Mouse (Mus musculus) stomach, embryonic 16.5 days (tissue): Measurements from ENCODE around the gene Hkdc1. TPM values are rescaled to one million over a fixed set of nuclear protein-coding genes. Genes with fewer than 3 reads are reported as not detected.
"Not testable (repeated sequence)": the region's sequence is repeated elsewhere in the genome, so short reads cannot be mapped to it uniquely, and the experiment has no call there.

Experiments
- ATAC-seq: fragments of 200-750 bp; cut with Nextera tagmentation; 2 replicates; pipeline ENCODE4 v1.8.0; 2017; ENCODE audit warnings: moderate number of reproducible peaks, moderate TSS enrichment; ENCODE audit not compliant: insufficient read depth, low FRiP score
- H3K27ac ChIP-seq: fragments of 300-500 bp; sonication (generic); 2 replicates; pipeline ENCODE4 v1.5.1; 2014; ENCODE audit warnings: low read length
- H3K27me3 ChIP-seq: fragments of 300-500 bp; sonication (generic); 2 replicates; pipeline ENCODE4 v1.6.1; 2014; ENCODE audit warnings: low read length, control low read depth, mixed read lengths; ENCODE audit not compliant: control insufficient read depth, insufficient read depth
- H3K36me3 ChIP-seq: fragments of 300-500 bp; sonication (generic); 2 replicates; pipeline ENCODE4 v1.6.1; 2014; ENCODE audit warnings: low read length; ENCODE audit not compliant: control insufficient read depth, insufficient read depth
- H3K4me1 ChIP-seq: fragments of 300-500 bp; sonication (generic); 2 replicates; pipeline ENCODE4 v1.6.1; 2014; ENCODE audit warnings: low read length, control low read depth, mixed read lengths; ENCODE audit not compliant: control insufficient read depth, insufficient read depth
- H3K4me2 ChIP-seq: fragments of 300-500 bp; sonication (generic); 2 replicates; pipeline ENCODE4 v1.6.1; 2014; ENCODE audit warnings: low read depth, low read length, mixed read lengths
- H3K4me3 ChIP-seq: fragments of 300-500 bp; sonication (generic); replicated peaks from 2 replicates; pipeline ENCODE4 v1.5.1; 2014; ENCODE audit warnings: mild to moderate bottlenecking, low read length
- H3K9ac ChIP-seq: fragments of 300-500 bp; sonication (generic); 2 replicates; pipeline ENCODE4 v1.6.1; 2014; ENCODE audit warnings: low read length
- H3K9me3 ChIP-seq: fragments of 300-500 bp; sonication (generic); replicated peaks from 2 replicates; pipeline ENCODE4 v1.6.1; 2016; ENCODE audit warnings: low read length, control low read depth; ENCODE audit not compliant: control insufficient read depth
- WGBS: fragments of 180-500 bp; shearing (Covaris S2); extraction: QIAGEN DNeasy Blood & Tissue Kit; methylation state at CpG from one replicate; pipeline ENCODE4 v1.1.7; 2014; 5-methylcytosine and 5-hydroxymethylcytosine counted together
- polyA plus RNA-seq: library from polyadenylated mRNA; unstranded; fragments of >200 nt; fragmentation: Nextera tagmentation; extraction: Ambion mirVana; gene quantifications from 2 replicates; pipeline ENCODE4 v1.2.1, GENCODE M21; 2015

The Hkdc1 gene
- 15.6 and 17.4 TPM in 2 replicates for polyA plus RNA-seq

- Histone ChIP-seq H3K27ac (peak within 1 kb of the TSS; percentile 23), H3K4me1 (peaks cover 5% of the 10 kb centered on the region; the same call in 1 of the 2 replicates), H3K9me3 (no peaks in the 10 kb centered on the region), H3K27me3 (no peaks in the 10 kb centered on the region), H3K4me2 (peak within 1 kb of the TSS; percentile 31), H3K4me3 (peak within 1 kb of the TSS; percentile 19), H3K9ac (peak within 1 kb of the TSS; percentile 14), H3K36me3 (no peaks in the 10 kb centered on the region)
- peak; percentile 63; the same call in 1 of the 2 replicates for ATAC-seq
- whole genome bisulfite sequencing = 37% methylated on average over 15 of the region's 15 CpGs
Observed at GRCm38 (mm10) chr10:62422255-62422654, at the start of gene Hkdc1. Gene Hkdc1 (minus strand): TSS chr10:62422491.

GRCm38 (mm10) chr10:62471105-62471504 lies 48.8 kb upstream of the Hkdc1 start:
- Histone ChIP-seq H3K36me3 (0 out of 2 replicates have a peak, but pooled peaks cover 2% of the 10 kb centered on the region), H3K4me3 (no peak overlapping the region), H3K4me1 (no peaks in the 10 kb centered on the region), H3K27ac (no peak overlapping the region), H3K9ac (no peak overlapping the region), H3K27me3 (no peaks in the 10 kb centered on the region), H3K9me3 (no peaks in the 10 kb centered on the region), H3K4me2 (no peak overlapping the region)
- ATAC-seq = no peak
- WGBS = 73% methylated on average over 5 of the region's 5 CpGs

- ATAC-seq = no peak
- Histone ChIP-seq H3K9ac (no peak overlapping the region), H3K4me1 (no peaks in the 10 kb centered on the region), H3K4me2 (no peak overlapping the region), H3K9me3 (no peaks in the 10 kb centered on the region), H3K27me3 (no peaks in the 10 kb centered on the region), H3K36me3 (0 out of 2 replicates have a peak, but pooled peaks cover 2% of the 10 kb centered on the region), H3K27ac (no peak overlapping the region), H3K4me3 (no peak overlapping the region)
- 90% methylated on average over 4 of the region's 4 CpGs for WGBS
Observed at GRCm38 (mm10) chr10:62469736-62470135, 47.4 kb upstream of the Hkdc1 start.

GRCm38 (mm10) chr10:62461321-62461720 lies 39.0 kb upstream of the Hkdc1 start:
- Histone ChIP-seq H3K4me1 (no peaks in the 10 kb centered on the region), H3K27me3 (no peaks in the 10 kb centered on the region), H3K36me3 (0 out of 2 replicates have a peak, but pooled peaks cover 9% of the 10 kb centered on the region), H3K4me3 (no peak overlapping the region), H3K27ac (no peak overlapping the region), H3K9me3 (no peaks in the 10 kb centered on the region), H3K4me2 (no peak overlapping the region), H3K9ac (no peak overlapping the region)
- no peak for ATAC-seq

GRCm38 (mm10) chr10:62452001-62452400 lies 29.7 kb upstream of the Hkdc1 start:
- H3K36me3 ChIP-seq, H3K27ac ChIP-seq, H3K4me2 ChIP-seq, H3K4me1 ChIP-seq, ATAC-seq, H3K9ac ChIP-seq, H3K9me3 ChIP-seq, H3K4me3 ChIP-seq, H3K27me3 ChIP-seq: not testable (repeated sequence)
- WGBS = 59% methylated on average over 11 of the region's 11 CpGs

- no peak for ATAC-seq
- 37% methylated on average over 18 of the region's 18 CpGs for WGBS
- Histone ChIP-seq H3K27me3 (no peaks in the 10 kb centered on the region), H3K4me2 (peak overlapping the region; percentile 60), H3K4me3 (peak overlapping the region; percentile 87), H3K36me3 (no peaks in the 10 kb centered on the region; the same call in 1 of the 2 replicates), H3K9ac (peak overlapping the region; percentile 97), H3K4me1 (peaks cover 10% of the 10 kb centered on the region), H3K9me3 (no peaks in the 10 kb centered on the region), H3K27ac (peak overlapping the region; percentile 84)
Observed at GRCm38 (mm10) chr10:62450280-62450640, 28.0 kb upstream of the Hkdc1 start.

- H3K4me2 ChIP-seq = peak within 1 kb of the TSS; percentile 77
- H3K27ac ChIP-seq = peak within 1 kb of the TSS; percentile 84
Observed at GRCm38 (mm10) chr10:62449364-62450279, 27.3 kb upstream of the Hkdc1 start, which contains the start of the genes 4930507D05Rik and Supv3l1. Gene 4930507D05Rik (plus strand): TSS chr10:62449489. Gene Supv3l1 (minus strand): TSS chr10:62449738.

GRCm38 (mm10) chr10:62430427-62430826 lies 8.1 kb upstream of the Hkdc1 start:
- Histone ChIP-seq H3K4me2 (no peak overlapping the region), H3K9me3 (no peaks in the 10 kb centered on the region), H3K4me1 (0 out of 2 replicates have a peak, but pooled peaks cover 3% of the 10 kb centered on the region), H3K4me3 (no peak overlapping the region), H3K27ac (no peak overlapping the region), H3K9ac (no peak overlapping the region), H3K36me3 (peaks cover 31% of the 10 kb centered on the region), H3K27me3 (no peaks in the 10 kb centered on the region)
- 86% methylated on average over 5 of the region's 5 CpGs for WGBS
- ATAC-seq = no peak

More at GRCm38 (mm10) chr10:62449364-62450279, 27.3 kb upstream of the Hkdc1 start, which contains the start of the genes 4930507D05Rik and Supv3l1:
- WGBS = under 1% methylated on average over 73 of the region's 73 CpGs
- Histone ChIP-seq H3K27me3 (no peaks in the 10 kb centered on the region), H3K9ac (peak within 1 kb of the TSS; percentile 97), H3K4me1 (peaks cover 10% of the 10 kb centered on the region), H3K36me3 (no peaks in the 10 kb centered on the region; the same call in 1 of the 2 replicates), H3K4me3 (peak within 1 kb of the TSS; percentile 87), H3K9me3 (no peaks in the 10 kb centered on the region)
- peak; percentile 90 for ATAC-seq
